Mouse (Mus musculus) ES-Bruce4 (cell line): ENCODE measurements around the gene Mrps5.

Source experiments
- CTCF ChIP-seq: IDR thresholded peaks from one replicate; pipeline ENCODE4 v1.8.1; 2011; ENCODE audit warnings: low read depth, low read length
- POLR2A ChIP-seq: IDR thresholded peaks from one replicate; pipeline ENCODE4 v1.8.1; 2011; ENCODE audit warnings: low read length; ENCODE audit not compliant: insufficient read depth

GRCm38 (mm10) chr2:127608986-127609385 lies 22.0 kb downstream of the Mrps5 start:
- no peak for TF ChIP-seq POLR2A
- TF ChIP-seq CTCF = no peak
